Mouse (Mus musculus) heart, adult 2 months (tissue): Measurements from ENCODE around the gene Birc6.

Experiments used
- CTCF ChIP-seq: fragments of 200-600 bp; IDR thresholded peaks from 2 replicates; pipeline ENCODE4 v1.8.1; 2022; ENCODE audit warnings: antibody characterized with exemption, mild to moderate bottlenecking, moderate library complexity
- EP300 ChIP-seq: fragments of 200-500 bp; IDR thresholded peaks from 2 replicates; pipeline ENCODE4 v1.6.1; 2011; ENCODE audit warnings: low read depth, low read length, control low read depth; ENCODE audit not compliant: insufficient read depth

- TF ChIP-seq EP300 (no peak), CTCF (no peak)
Observed at GRCm38 (mm10) chr17:74684927-74685326, 156.8 kb downstream of the Birc6 start.
